Mouse (Mus musculus) right cerebral cortex, adult 18-20 months (tissue): ENCODE results near the gene Gpr1.
"Not testable (repeated sequence)": the region's sequence is repeated elsewhere in the genome, so short reads cannot be mapped to it uniquely, and the experiment has no call there.

ENCODE experiments used
- DNase-seq: peaks from one replicate; pipeline ENCODE4 v3.0.0; 2022; ENCODE audit warnings: mixed read lengths

The Gpr1 gene

GRCm38 (mm10) chr1:63176604-63177421, 37.5 kb downstream of the Gpr1 start, which contains the start of the genes Eef1b2 and Ndufs1:
Gene Eef1b2 (plus strand): TSS chr1:63176825.
Gene Ndufs1 (minus strand): TSS chr1:63176833.
- DNase-seq: peak; percentile 99

GRCm38 (mm10) chr1:63176259-63176603, 38.1 kb downstream of the Gpr1 start:
- DNase-seq: no peak

- no peak for DNase-seq
Observed at GRCm38 (mm10) chr1:63175853-63176252, 38.5 kb downstream of the Gpr1 start.

- no peak for DNase-seq
Observed at GRCm38 (mm10) chr1:63168638-63169037, 45.7 kb downstream of the Gpr1 start.

GRCm38 (mm10) chr1:63140231-63140630, 74.1 kb downstream of the Gpr1 start:
- no peak for DNase-seq

- DNase-seq: not testable (repeated sequence)
Observed at GRCm38 (mm10) chr1:63138586-63138985, 75.8 kb downstream of the Gpr1 start.

- no peak for DNase-seq
Observed at GRCm38 (mm10) chr1:63137971-63138370, 76.4 kb downstream of the Gpr1 start.

GRCm38 (mm10) chr1:63134530-63134929, 79.8 kb downstream of the Gpr1 start:
- DNase-seq: no peak
